Mouse (Mus musculus): ENCODE data around the gene Entpd5. TPM values are rescaled to one million over a fixed set of nuclear protein-coding genes. Genes with fewer than 3 reads are reported as not detected.
"Not testable (repeated sequence)": the region's sequence is repeated elsewhere in the genome, so short reads cannot be mapped to it uniquely, and the experiment has no call there.

Entpd5 gene
- polyA plus RNA-seq, 1 experiment: 25.0 TPM

- TF ChIP-seq POLR2A (IDR thresholded peaks at IDR 0.05; ENCODE audit: borderline replicate concordance, control insufficient read depth, low read depth, low read length) (no peak), CTCF (IDR thresholded peaks at IDR 0.05; ENCODE audit: control insufficient read depth, insufficient read depth, low read length) (no peak)
- peaks cover 2% of the 10 kb centered on the region; the same call in 1 of the 2 replicates for H3K4me1 ChIP-seq (ENCODE audit: control insufficient read depth, insufficient read depth, low read length)
- 90% methylated on average over 4 of the region's 4 CpGs for WGBS
- H3K4me3 ChIP-seq (replicated peaks; ENCODE audit: control insufficient read depth, low read depth, low read length): no peak overlapping the region
- no peak overlapping the region for H3K27ac ChIP-seq (ENCODE audit: control insufficient read depth, insufficient read depth, low read depth, low read length, poor library complexity)
These were observed 26.5 kb downstream of the Entpd5 start for GRCm38 (mm10) chr12:84382369-84382768.

- TF ChIP-seq POLR2A (IDR thresholded peaks at IDR 0.05; ENCODE audit: borderline replicate concordance, control insufficient read depth, low read depth, low read length) (no peak), CTCF (IDR thresholded peaks at IDR 0.05; ENCODE audit: control insufficient read depth, insufficient read depth, low read length) (no peak)
- H3K4me3 ChIP-seq (replicated peaks; ENCODE audit: control insufficient read depth, low read depth, low read length): no peak overlapping the region
- H3K4me1 ChIP-seq (ENCODE audit: control insufficient read depth, insufficient read depth, low read length): no peaks in the 10 kb centered on the region
- 80% methylated on average over 6 of the region's 6 CpGs for WGBS
- H3K27ac ChIP-seq (ENCODE audit: control insufficient read depth, insufficient read depth, low read depth, low read length, poor library complexity): no peak overlapping the region
These were observed 34.9 kb downstream of the Entpd5 start for GRCm38 (mm10) chr12:84373831-84374481.

GRCm38 (mm10) chr12:84371647-84372046 is 37.2 kb downstream of the Entpd5 start:
- no peak overlapping the region for H3K4me3 ChIP-seq (replicated peaks; ENCODE audit: control insufficient read depth, low read depth, low read length)
- WGBS: 91% methylated on average over 5 of the region's 5 CpGs
- TF ChIP-seq POLR2A (IDR thresholded peaks at IDR 0.05; ENCODE audit: borderline replicate concordance, control insufficient read depth, low read depth, low read length): no peak
- no peak for TF ChIP-seq CTCF (IDR thresholded peaks at IDR 0.05; ENCODE audit: control insufficient read depth, insufficient read depth, low read length)

GRCm38 (mm10) chr12:84366971-84367370 is 41.9 kb downstream of the Entpd5 start:
- WGBS: 75% methylated on average over 9 of the region's 9 CpGs
- no peak overlapping the region for H3K27ac ChIP-seq (ENCODE audit: control insufficient read depth, insufficient read depth, low read depth, low read length, poor library complexity)
- no peaks in the 10 kb centered on the region; the same call in 1 of the 2 replicates for H3K4me1 ChIP-seq (ENCODE audit: control insufficient read depth, insufficient read depth, low read length)
- TF ChIP-seq POLR2A (IDR thresholded peaks at IDR 0.05; ENCODE audit: borderline replicate concordance, control insufficient read depth, low read depth, low read length) (no peak), CTCF (IDR thresholded peaks at IDR 0.05; ENCODE audit: control insufficient read depth, insufficient read depth, low read length) (no peak)
- no peak overlapping the region for H3K4me3 ChIP-seq (replicated peaks; ENCODE audit: control insufficient read depth, low read depth, low read length)

More at GRCm38 (mm10) chr12:84371647-84372046, 37.2 kb downstream of the Entpd5 start:
- Histone ChIP-seq H3K27ac (ENCODE audit: control insufficient read depth, insufficient read depth, low read depth, low read length, poor library complexity) (no peak overlapping the region), H3K4me1 (ENCODE audit: control insufficient read depth, insufficient read depth, low read length) (no peaks in the 10 kb centered on the region; the same call in 1 of the 2 replicates)

GRCm38 (mm10) chr12:84365137-84365536 is 43.7 kb downstream of the Entpd5 start:
- no peak overlapping the region for H3K4me3 ChIP-seq (replicated peaks; ENCODE audit: control insufficient read depth, low read depth, low read length)
- TF ChIP-seq CTCF (IDR thresholded peaks at IDR 0.05; ENCODE audit: control insufficient read depth, insufficient read depth, low read length) (no peak), POLR2A (IDR thresholded peaks at IDR 0.05; ENCODE audit: borderline replicate concordance, control insufficient read depth, low read depth, low read length) (no peak)
- 90% methylated on average over 6 of the region's 6 CpGs for WGBS
- no peak overlapping the region for H3K27ac ChIP-seq (ENCODE audit: control insufficient read depth, insufficient read depth, low read depth, low read length, poor library complexity)
- H3K4me1 ChIP-seq (ENCODE audit: control insufficient read depth, insufficient read depth, low read length): no peaks in the 10 kb centered on the region; the same call in 1 of the 2 replicates

GRCm38 (mm10) chr12:84364291-84364690 is 44.5 kb downstream of the Entpd5 start:
- H3K27ac ChIP-seq (ENCODE audit: control insufficient read depth, insufficient read depth, low read depth, low read length, poor library complexity): no peak overlapping the region
- no peaks in the 10 kb centered on the region; the same call in 1 of the 2 replicates for H3K4me1 ChIP-seq (ENCODE audit: control insufficient read depth, insufficient read depth, low read length)
- WGBS: 81% methylated on average over 9 of the region's 9 CpGs
- H3K4me3 ChIP-seq (replicated peaks; ENCODE audit: control insufficient read depth, low read depth, low read length): no peak overlapping the region
- TF ChIP-seq POLR2A (IDR thresholded peaks at IDR 0.05; ENCODE audit: borderline replicate concordance, control insufficient read depth, low read depth, low read length) (no peak), CTCF (IDR thresholded peaks at IDR 0.05; ENCODE audit: control insufficient read depth, insufficient read depth, low read length) (no peak)

GRCm38 (mm10) chr12:84362872-84363271 is 46.0 kb downstream of the Entpd5 start:
- no peak overlapping the region for H3K4me3 ChIP-seq (replicated peaks; ENCODE audit: control insufficient read depth, low read depth, low read length)
- TF ChIP-seq POLR2A (IDR thresholded peaks at IDR 0.05; ENCODE audit: borderline replicate concordance, control insufficient read depth, low read depth, low read length) (no peak), CTCF (IDR thresholded peaks at IDR 0.05; ENCODE audit: control insufficient read depth, insufficient read depth, low read length) (no peak)
- WGBS: 49% methylated on average over 2 of the region's 2 CpGs
- no peak overlapping the region for H3K27ac ChIP-seq (ENCODE audit: control insufficient read depth, insufficient read depth, low read depth, low read length, poor library complexity)
- no peaks in the 10 kb centered on the region; the same call in 1 of the 2 replicates for H3K4me1 ChIP-seq (ENCODE audit: control insufficient read depth, insufficient read depth, low read length)

- peak within 1 kb of the TSS; percentile 50 for H3K27ac ChIP-seq (ENCODE audit: control insufficient read depth, insufficient read depth, low read depth, low read length, poor library complexity)
- WGBS: under 1% methylated on average over 51 of the region's 51 CpGs
- peak within 1 kb of the TSS; percentile 93 for H3K4me3 ChIP-seq (replicated peaks; ENCODE audit: control insufficient read depth, low read depth, low read length)
- H3K4me1 ChIP-seq (ENCODE audit: control insufficient read depth, insufficient read depth, low read length): no peaks in the 10 kb centered on the region; the same call in 1 of the 2 replicates
- TF ChIP-seq CTCF (IDR thresholded peaks at IDR 0.05; ENCODE audit: control insufficient read depth, insufficient read depth, low read length): no peak
- TF ChIP-seq POLR2A (IDR thresholded peaks at IDR 0.05; ENCODE audit: borderline replicate concordance, control insufficient read depth, low read depth, low read length): no peak; the same call in 1 of the 2 replicates
These were observed 47.0 kb downstream of the Entpd5 start, which contains the start of the genes Coq6 and Fam161b for GRCm38 (mm10) chr12:84361555-84362489. Gene Coq6, plus strand, starts transcription at chr12:84361657. Gene Fam161b, minus strand, starts transcription at chr12:84361833.

GRCm38 (mm10) chr12:84358699-84359098 is 50.1 kb downstream of the Entpd5 start:
- 67% methylated on average over 2 of the region's 2 CpGs for WGBS
- not testable (repeated sequence) for H3K4me3 ChIP-seq (replicated peaks; ENCODE audit: control insufficient read depth, low read depth, low read length); H3K27ac ChIP-seq (ENCODE audit: control insufficient read depth, insufficient read depth, low read depth, low read length, poor library complexity); H3K4me1 ChIP-seq (ENCODE audit: control insufficient read depth, insufficient read depth, low read length)
